Mouse (Mus musculus) liver, adult 2 months (tissue): ENCODE measurements around the gene Krt2.

ENCODE experiments used
- CTCF ChIP-seq: fragments of 200-500 bp; IDR thresholded peaks from 2 replicates; pipeline ENCODE4 v1.5.1; 2011; ENCODE audit warnings: low read depth, low read length, control low read depth
- POLR2A ChIP-seq: fragments of 200-500 bp; IDR thresholded peaks from 2 replicates; pipeline ENCODE4 v1.6.1; 2011; ENCODE audit warnings: low read length, control low read depth; ENCODE audit not compliant: insufficient read depth; ENCODE audit errors: extremely low read depth

DNA sequence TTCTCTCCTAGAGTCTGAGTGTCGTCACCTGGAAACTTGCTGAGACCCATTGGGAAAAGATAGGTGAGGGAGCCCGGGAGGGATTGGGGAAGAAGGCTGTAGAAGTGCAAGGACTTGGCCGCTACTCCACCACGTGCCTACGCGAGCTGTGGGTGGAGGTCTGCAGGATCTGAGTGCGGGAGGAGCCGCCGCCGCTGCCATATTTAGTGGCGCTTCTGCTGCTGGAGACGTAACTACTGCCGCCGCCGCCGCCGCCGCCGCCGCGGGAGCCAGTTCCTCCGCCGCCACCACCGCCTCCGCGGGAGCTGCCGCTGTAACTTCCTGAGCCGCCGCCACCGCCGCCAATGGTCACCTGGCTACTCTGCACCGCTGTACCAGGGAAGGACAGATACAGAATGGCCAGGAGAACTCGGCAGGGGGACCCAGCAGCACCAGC is 41.8 kb upstream of the Krt2 start:
- TF ChIP-seq CTCF (no peak), POLR2A (no peak)
